Mouse (Mus musculus): ENCODE results near the gene Slc2a8. TPM values are rescaled to one million over a fixed set of nuclear protein-coding genes. Genes with fewer than 3 reads are reported as not detected.

Slc2a8 gene
- 1 to 10 TPM; 4.5 to 8.4 TPM for total RNA-seq (2023)

DNA sequence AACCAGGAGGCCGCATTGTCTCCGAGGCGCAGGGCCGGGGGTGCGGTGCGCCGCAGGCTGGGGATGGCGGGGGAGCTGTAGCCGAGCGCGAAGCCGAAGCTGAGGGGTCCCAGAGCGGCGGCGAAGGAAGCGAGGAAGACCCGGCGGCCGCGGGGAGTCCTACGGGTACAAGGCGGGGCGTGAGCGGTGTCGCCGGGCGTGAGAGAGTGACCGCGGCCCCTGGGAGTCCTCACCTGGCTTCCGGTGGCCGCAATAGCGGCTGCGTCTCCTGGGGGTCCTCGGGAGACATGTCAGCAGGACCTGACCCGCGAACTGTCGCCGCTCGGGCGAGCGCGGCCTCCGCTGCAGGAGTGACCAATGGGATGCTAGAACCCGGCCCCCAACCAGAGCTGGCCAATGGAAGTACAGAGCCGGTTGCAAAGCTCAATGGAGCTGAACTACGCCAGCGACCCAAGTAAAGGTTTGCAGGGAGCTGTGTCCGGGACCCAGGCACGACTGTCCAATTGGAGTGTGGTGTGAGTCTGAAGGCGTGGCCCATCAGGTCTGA lies at the start of gene Slc2a8:
Gene Slc2a8, minus strand, starts transcription at position 359 of the 547 bp plus-strand sequence.

GRCm38 (mm10) chr2:32961192-32961995 lies 20.5 kb downstream of the Slc2a8 start, which contains the start of the genes Rpl12 and Lrsam1:
Rpl12 (plus strand) TSS chr2:32961559.
Lrsam1 (minus strand) TSS chr2:32961614.

Other genes with a start within 250 kb of the Slc2a8 start
- not detected for gene 6330409D20Rik, start 241.1 kb downstream of the Slc2a8 start, total RNA-seq (2023)
- gene Tor2a, start 224.8 kb downstream of the Slc2a8 start, total RNA-seq (2023), result 10 to 100 TPM; 17.1 to 21.4 TPM
- not detected for gene Ttc16, start 206.4 kb downstream of the Slc2a8 start, total RNA-seq (2023)
- gene Ptrh1, start 206.3 kb downstream of the Slc2a8 start, total RNA-seq (2023), result 1 to 10 TPM; 1.7 TPM
- not detected for gene Cfap157, start 197.7 kb downstream of the Slc2a8 start, total RNA-seq (2023)
- 1 to 10 TPM in 1 of 2 experiments, under 1 TPM in 1; 0.86 to 1.3 TPM for gene Stxbp1, start 134.8 kb downstream of the Slc2a8 start, total RNA-seq (2023)
- gene Fam129b, start 106.0 kb downstream of the Slc2a8 start, total RNA-seq (2023), result 10 to 100 TPM; 20.2 to 26.0 TPM
- gene Rpl12, start 20.5 kb downstream of the Slc2a8 start, total RNA-seq (2023), result 100 to 1,000 TPM; 152 to 181 TPM
- 10 to 100 TPM; 25.7 to 38.1 TPM for gene Lrsam1, start 20.5 kb downstream of the Slc2a8 start, total RNA-seq (2023)
- gene Garnl3, start 149.6 kb upstream of the Slc2a8 start, total RNA-seq (2023), result under 1 TPM; 0.35 to 0.97 TPM
- gene Angptl2, start 234.0 kb upstream of the Slc2a8 start, total RNA-seq (2023), result 1 to 10 TPM; 1.1 to 1.9 TPM